Comparison of ENCODE assay signal across 10 mouse cellular contexts in the genomic region with DNA sequence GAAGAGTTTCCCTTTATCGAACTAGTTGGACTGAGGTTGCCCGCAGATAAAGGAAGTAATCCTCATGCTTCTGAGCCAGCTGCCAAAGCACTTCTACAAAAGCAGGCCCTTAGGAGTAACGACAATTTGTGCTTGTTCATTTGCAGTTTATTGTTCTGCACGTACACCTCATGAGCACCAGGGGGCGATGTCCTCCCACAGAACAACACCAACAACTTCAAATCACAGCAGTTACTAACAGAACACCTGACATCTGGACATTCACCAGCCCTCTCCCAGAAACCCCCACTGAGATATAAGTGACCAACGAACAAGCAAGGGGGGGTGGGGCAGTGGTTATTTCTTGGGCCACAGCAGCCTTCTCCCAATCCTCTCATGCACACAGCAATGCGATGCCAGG. TPM values are rescaled to one million over a fixed set of nuclear protein-coding genes. Genes with fewer than 3 reads are reported as not detected.
DNase-seq lines count a peak whose midpoint lies in the region; ATAC-seq lines count a peak whose summit lies in the region.
"Had no signal": no experiment of that assay in that cellular context is flagged by ENCODE, and none has a peak within 500 bp of the region (broad histone marks: within the 10 kb centered on the region; RNA-seq: fewer than 3 reads in every experiment).

No protein-coding gene starts in this region.

- peak; percentile 60 for ATAC-seq in forebrain, embryonic 16.5 days
- ATAC-seq in intestine, embryonic 14.5 days (replicated peaks; ENCODE audit: low FRiP score, low TSS enrichment, low read depth), result no peak

- H3K4me2 ChIP-seq in forebrain, embryonic 16.5 days (ENCODE audit: low read length), result no peak overlapping the region
- H3K4me2 ChIP-seq in intestine, embryonic 14.5 days (ENCODE audit: low read length), result no peak overlapping the region
- H3K4me2 ChIP-seq: embryonic facial prominence, embryonic 13.5 days had no signal

- H3K9ac ChIP-seq in forebrain, embryonic 16.5 days (replicated peaks; ENCODE audit: low read depth, low read length), result no peak overlapping the region
- no peak overlapping the region for H3K9ac ChIP-seq in intestine, embryonic 14.5 days (ENCODE audit: low read length)
- H3K9ac ChIP-seq: embryonic facial prominence, embryonic 13.5 days had no signal

- H3K9me3 ChIP-seq in forebrain, embryonic 16.5 days (ENCODE audit: control insufficient read depth, low read length), result no peaks in the 10 kb centered on the region
- no peaks in the 10 kb centered on the region for H3K9me3 ChIP-seq in intestine, embryonic 14.5 days (ENCODE audit: control insufficient read depth, low read length)
- no peaks in the 10 kb centered on the region for H3K9me3 ChIP-seq in midbrain, embryonic 10.5 days (replicated peaks)
- H3K9me3 ChIP-seq: embryonic facial prominence, embryonic 13.5 days had no signal

- WGBS in forebrain, embryonic 16.5 days, result 21% methylated on average over 7 of the region's 7 CpGs
- WGBS in intestine, embryonic 14.5 days, result 36% methylated on average over 7 of the region's 7 CpGs
- 34% methylated on average over 7 of the region's 7 CpGs for WGBS in midbrain, embryonic 10.5 days

- DNase-seq in spleen, adult 18-20 months, result peak; percentile 42 to 62
- no peak for DNase-seq in spleen, adult 12 weeks (ENCODE audit: low spot score)
- peak; percentile 50 to 71 for DNase-seq in cerebellum, adult 18-20 months
- peak; percentile 70 for DNase-seq in intestine, embryonic 14.5 days (ENCODE audit: low spot score)
- DNase-seq in left cerebral cortex, postnatal 14 days (ENCODE audit: low spot score in 2 of 2), result peak; percentile 70 to 80
- peak; percentile 53 for DNase-seq in midbrain, embryonic 10.5 days (ENCODE audit: low spot score)
- peak; percentile 23 to 43 for DNase-seq in spleen, postnatal 14 days (ENCODE audit: low spot score in 2 of 2)

- intact Hi-C loops in left cerebral cortex, postnatal 14 days (cut with DNase I), result loop anchor here (5.0 kb wide), 1 partner anchor 36 kb away; a partner anchor contains a TSS

- H3K27ac ChIP-seq in forebrain, embryonic 16.5 days (ENCODE audit: low read length), result no peak overlapping the region
- H3K27ac ChIP-seq in intestine, embryonic 14.5 days (ENCODE audit: low read depth), result no peak overlapping the region
- no peak overlapping the region for H3K27ac ChIP-seq in midbrain, embryonic 10.5 days (replicated peaks)
- H3K27ac ChIP-seq: embryonic facial prominence, embryonic 13.5 days had no signal

- H3K27me3 ChIP-seq in forebrain, embryonic 16.5 days (replicated peaks; ENCODE audit: control insufficient read depth, insufficient read depth, low read length), result no peaks in the 10 kb centered on the region
- H3K27me3 ChIP-seq in intestine, embryonic 14.5 days (replicated peaks; ENCODE audit: control insufficient read depth, insufficient read depth, low read length), result no peaks in the 10 kb centered on the region
- H3K27me3 ChIP-seq in midbrain, embryonic 10.5 days (ENCODE audit: low read depth, poor library complexity, severe bottlenecking), result no peaks in the 10 kb centered on the region
- H3K27me3 ChIP-seq: embryonic facial prominence, embryonic 13.5 days had no signal

- H3K4me3 ChIP-seq in forebrain, embryonic 16.5 days (replicated peaks; ENCODE audit: low read length), result no peak overlapping the region
- H3K4me3 ChIP-seq in intestine, embryonic 14.5 days (ENCODE audit: low read depth, low read length), result no peak overlapping the region
- no peak overlapping the region for H3K4me3 ChIP-seq in midbrain, embryonic 10.5 days
- H3K4me3 ChIP-seq: embryonic facial prominence, embryonic 13.5 days; myocyte had no signal

- H3K4me1 ChIP-seq in forebrain, embryonic 16.5 days (replicated peaks; ENCODE audit: control insufficient read depth, insufficient read depth, low read length), result no peaks in the 10 kb centered on the region
- H3K4me1 ChIP-seq in intestine, embryonic 14.5 days (replicated peaks; ENCODE audit: control insufficient read depth, insufficient read depth, low read length), result 0 out of 2 replicates have a peak, but pooled peaks cover 5% of the 10 kb centered on the region
- H3K4me1 ChIP-seq in midbrain, embryonic 10.5 days, result peaks cover 12% of the 10 kb centered on the region; the same call in 1 of the 2 replicates

- H3K36me3 ChIP-seq in forebrain, embryonic 16.5 days (ENCODE audit: control insufficient read depth, insufficient read depth), result peaks cover 9% of the 10 kb centered on the region
- H3K36me3 ChIP-seq in intestine, embryonic 14.5 days (ENCODE audit: control insufficient read depth, insufficient read depth, low read length), result peaks cover 42% of the 10 kb centered on the region
- H3K36me3 ChIP-seq in midbrain, embryonic 10.5 days, result peaks cover 78% of the 10 kb centered on the region

RNA-seq across cellular contexts. Expression of a gene that starts 5.6 kb away (rescaled TPM):
- polyA plus RNA-seq in forebrain, embryonic 16.5 days (2015; fragmentation: Nextera tagmentation; extraction: Ambion mirVana), result 0.39 and 0.47 TPM in 2 replicates
- polyA plus RNA-seq in intestine, embryonic 14.5 days (2014; fragmentation: Nextera tagmentation; extraction: Ambion mirVana), result 0.97 and 1.1 TPM in 2 replicates
- 1 to 10 TPM; 5.0 to 6.2 TPM for total RNA-seq in left cerebral cortex, postnatal 14 days (2021)
- polyA plus RNA-seq in midbrain, embryonic 10.5 days (2016; fragmentation: Nextera tagmentation; extraction: Ambion mirVana), result 0.19 and 0.40 TPM in 2 replicates

RNA-seq across cellular contexts. Expression of a gene that starts 35.0 kb away (rescaled TPM):
- 20.3 and 21.3 TPM in 2 replicates for polyA plus RNA-seq in forebrain, embryonic 16.5 days (2015; fragmentation: Nextera tagmentation; extraction: Ambion mirVana)
- polyA plus RNA-seq in intestine, embryonic 14.5 days (2014; fragmentation: Nextera tagmentation; extraction: Ambion mirVana), result 27.4 and 28.8 TPM in 2 replicates
- 10 to 100 TPM; 46.5 to 52.1 TPM for total RNA-seq in left cerebral cortex, postnatal 14 days (2021)
- polyA plus RNA-seq in midbrain, embryonic 10.5 days (2016; fragmentation: Nextera tagmentation; extraction: Ambion mirVana), result 54.9 and 59.2 TPM in 2 replicates

RNA-seq across cellular contexts. Expression of a gene that starts 38.5 kb away (rescaled TPM):
- not detected in 2 replicates for polyA plus RNA-seq in forebrain, embryonic 16.5 days (2015; fragmentation: Nextera tagmentation; extraction: Ambion mirVana)
- polyA plus RNA-seq in intestine, embryonic 14.5 days (2014; fragmentation: Nextera tagmentation; extraction: Ambion mirVana), result not detected in 2 replicates
- total RNA-seq in left cerebral cortex, postnatal 14 days (2021), result not detected
- polyA plus RNA-seq in midbrain, embryonic 10.5 days (2016; fragmentation: Nextera tagmentation; extraction: Ambion mirVana), result not detected in 2 replicates
- polyA plus RNA-seq: embryonic facial prominence, embryonic 13.5 days had no signal

RNA-seq across cellular contexts. Expression of a gene that starts 49.0 kb away (rescaled TPM):
- not detected in 2 replicates for polyA plus RNA-seq in forebrain, embryonic 16.5 days (2015; fragmentation: Nextera tagmentation; extraction: Ambion mirVana)
- polyA plus RNA-seq in intestine, embryonic 14.5 days (2014; fragmentation: Nextera tagmentation; extraction: Ambion mirVana), result not detected in 2 replicates
- not detected for total RNA-seq in left cerebral cortex, postnatal 14 days (2021)
- not detected in 2 replicates for polyA plus RNA-seq in midbrain, embryonic 10.5 days (2016; fragmentation: Nextera tagmentation; extraction: Ambion mirVana)
- polyA plus RNA-seq: embryonic facial prominence, embryonic 13.5 days; myocyte had no signal
